Mouse (Mus musculus): ENCODE data around the gene Gm973.
"Not testable (repeated sequence)": the region's sequence is repeated elsewhere in the genome, so short reads cannot be mapped to it uniquely, and the experiment has no call there.

The Gm973 gene

DNA sequence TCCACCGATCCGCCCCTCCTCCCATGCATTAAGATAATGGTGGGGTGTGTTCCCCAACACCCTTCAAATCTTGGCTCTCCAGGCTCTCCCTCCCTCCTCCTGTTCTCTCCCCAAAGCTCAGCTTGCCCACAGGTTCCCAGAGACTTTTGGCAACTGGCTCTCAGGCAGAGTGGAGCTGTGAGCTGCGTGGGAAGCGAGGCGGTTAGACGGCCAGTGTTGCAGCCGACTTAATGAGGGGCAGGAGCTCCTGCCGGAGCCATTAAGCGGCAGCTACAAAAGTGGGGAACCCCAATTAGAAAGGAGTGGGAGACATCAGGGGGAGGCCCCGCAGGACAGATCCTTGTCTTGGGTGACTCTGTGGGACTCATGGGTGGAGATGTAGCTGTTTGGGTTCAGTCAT, 76.3 kb downstream of the Gm973 start:
- DNase-seq, result no peak

DNA sequence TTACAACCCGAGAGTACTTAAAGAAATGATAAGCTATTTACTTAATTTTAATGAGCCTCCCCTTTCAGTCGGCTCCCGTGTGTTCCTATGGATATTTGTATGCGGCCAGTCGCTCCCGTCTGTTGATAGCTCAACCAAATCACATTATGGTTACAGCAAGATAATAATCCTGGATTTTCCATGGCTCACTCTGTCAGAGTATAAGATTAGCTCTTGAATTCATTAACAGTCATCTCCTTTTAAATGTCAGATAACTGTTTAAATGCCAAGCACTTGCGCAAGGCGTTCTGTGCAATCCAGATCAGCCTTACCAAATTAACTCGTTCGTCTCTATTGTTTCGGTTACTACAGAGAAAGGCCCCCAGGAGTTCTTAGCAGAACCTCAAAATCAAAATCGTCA, 76.8 kb downstream of the Gm973 start:
- DNase-seq, result no peak

DNA sequence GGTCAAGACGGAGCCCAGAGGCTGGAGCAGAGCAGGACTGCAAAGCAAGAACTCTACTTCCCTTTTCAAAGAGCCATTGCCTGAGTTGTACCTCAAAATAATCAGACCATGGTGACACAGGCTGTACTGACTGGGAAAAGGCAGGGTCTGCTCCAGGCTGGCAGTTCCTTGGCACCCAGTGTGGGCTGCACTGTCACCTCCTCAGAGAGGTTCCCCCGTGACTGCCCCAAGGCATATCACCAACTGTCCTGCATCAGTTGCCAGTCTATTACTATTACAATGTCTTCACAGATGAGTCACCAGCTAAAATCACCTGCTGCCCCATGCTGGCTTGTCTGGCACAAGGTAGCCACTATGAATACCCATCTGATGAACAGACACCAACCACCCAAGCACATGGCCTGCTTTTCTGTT, 77.6 kb downstream of the Gm973 start:
- no peak for DNase-seq

DNA sequence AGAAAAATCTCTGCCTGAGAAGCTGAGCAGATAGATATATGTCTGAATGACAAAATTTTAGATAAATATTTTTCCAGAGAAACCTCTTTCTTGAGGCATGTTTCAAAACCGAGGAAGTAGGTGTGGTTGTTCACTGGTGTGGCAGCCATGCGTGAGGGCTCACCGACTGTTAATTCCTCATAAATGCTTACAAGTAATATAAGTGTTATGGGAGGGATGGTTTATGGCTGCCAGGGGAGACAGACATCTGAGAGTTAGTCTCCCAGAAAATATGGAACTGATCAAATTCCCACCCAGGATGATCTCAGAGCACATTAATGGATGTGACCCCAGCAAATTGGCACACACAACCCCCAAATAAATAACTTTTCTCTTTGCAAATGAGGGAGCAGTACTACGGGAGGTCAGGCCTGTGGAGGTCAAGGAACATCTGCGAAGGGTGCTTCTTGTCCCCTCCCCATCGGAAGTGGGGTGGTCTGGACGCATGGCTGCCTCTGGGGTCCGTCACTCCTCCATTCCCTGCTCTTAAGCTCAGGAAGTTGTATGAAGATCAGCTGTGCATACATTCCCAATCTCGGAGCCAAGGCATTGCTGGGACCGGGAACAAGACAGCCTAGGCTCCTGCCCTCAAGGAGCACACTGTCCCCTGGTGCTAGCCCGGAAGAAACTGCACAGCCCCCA, 78.7 kb downstream of the Gm973 start:
- no peak for DNase-seq

DNA sequence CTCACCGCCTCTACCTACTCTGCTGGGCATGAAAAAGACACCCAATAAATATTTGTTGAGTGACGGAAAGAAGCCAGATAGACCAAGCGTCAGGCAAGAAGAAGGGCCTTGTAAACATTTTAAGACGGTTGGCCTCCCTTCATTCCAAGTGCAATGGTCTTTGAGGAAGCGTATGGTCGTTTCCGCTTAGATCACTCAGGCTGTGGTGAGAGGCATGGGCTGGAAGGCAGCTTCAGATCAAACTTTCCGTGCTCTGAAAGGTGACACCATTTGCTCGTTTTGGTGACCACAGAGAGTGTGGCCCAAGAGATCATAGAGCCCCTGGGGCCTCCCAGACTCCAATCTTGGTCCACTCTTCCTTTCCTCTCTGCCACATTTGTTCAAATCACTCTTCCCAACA, 79.5 kb downstream of the Gm973 start:
- DNase-seq, result no peak

DNA sequence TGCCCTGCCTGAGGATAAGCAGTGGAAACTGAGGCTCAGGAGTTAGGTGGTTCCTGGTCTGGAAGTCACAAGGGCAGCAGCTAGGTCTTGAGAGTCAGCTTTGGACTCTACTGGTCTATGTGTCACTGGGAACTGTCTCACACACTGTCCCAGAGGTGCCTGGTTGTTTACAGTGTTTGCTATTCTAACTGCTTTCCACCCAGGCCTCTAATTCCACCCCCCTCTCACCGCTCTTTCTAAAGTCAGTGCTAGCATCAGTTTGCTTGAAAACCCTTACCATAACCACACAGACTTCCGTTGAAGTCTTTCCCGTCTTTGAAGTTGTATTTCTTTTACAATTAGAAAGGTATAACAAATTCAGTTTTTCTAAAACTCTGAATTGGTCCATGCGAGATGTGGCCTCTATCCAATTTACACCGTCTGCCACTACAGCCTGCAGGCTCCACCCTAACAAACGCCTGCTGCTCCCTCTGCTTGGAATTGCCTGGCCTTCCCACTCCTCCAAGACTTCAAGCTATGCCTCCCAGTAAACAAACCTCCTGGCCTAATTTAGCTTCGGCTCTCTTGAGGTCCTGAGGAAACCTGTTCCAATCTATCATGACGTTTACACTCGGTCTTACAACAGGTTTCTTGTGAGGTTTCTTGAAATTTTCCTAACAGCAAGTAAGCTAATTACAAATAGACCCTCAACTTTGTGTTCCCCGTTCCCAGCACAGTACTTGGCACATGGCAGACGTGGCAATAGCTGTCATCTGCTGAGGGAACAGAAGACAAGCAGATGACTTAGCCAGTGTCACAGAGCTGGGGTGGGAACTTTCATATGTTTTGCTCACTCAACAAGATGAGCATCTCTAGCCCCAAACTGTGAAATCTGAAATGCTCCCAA, 86.7 kb downstream of the Gm973 start:
- DNase-seq, result no peak

DNA sequence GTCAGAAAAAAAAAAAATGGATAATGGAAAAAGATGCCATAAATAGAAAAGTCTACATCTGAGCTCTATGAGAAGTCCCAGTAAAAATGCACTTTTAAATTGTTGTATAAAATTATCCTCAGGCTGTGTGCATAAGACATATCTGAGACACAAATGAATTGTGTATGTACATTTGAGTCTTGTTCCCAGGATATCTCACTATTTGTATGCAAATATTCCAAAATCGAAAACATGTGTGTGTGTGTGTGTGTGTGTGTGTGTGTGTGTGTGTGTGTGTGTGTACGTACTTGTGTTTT, 87.3 kb downstream of the Gm973 start:
- DNase-seq, result no peak

DNA sequence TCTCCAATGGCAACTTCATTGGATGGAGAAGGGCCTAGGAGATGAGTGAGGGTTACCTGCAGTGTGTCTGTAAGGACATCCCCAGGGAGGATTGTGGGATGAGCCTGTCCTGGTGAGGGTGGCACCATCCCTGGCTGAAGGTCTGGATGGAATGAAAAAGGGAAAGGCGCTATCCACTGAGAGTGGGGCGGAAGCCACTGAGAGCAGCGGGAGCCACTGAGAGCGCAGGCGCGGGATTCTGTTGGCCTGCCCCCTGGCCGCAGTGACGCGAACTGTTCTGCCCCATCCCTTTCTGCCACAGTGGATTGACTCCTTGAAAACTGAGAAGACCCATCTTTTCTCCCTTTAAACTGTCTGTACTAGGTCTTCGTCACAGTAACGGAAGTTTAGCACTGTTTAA, 87.8 kb downstream of the Gm973 start:
- DNase-seq, result no peak

DNA sequence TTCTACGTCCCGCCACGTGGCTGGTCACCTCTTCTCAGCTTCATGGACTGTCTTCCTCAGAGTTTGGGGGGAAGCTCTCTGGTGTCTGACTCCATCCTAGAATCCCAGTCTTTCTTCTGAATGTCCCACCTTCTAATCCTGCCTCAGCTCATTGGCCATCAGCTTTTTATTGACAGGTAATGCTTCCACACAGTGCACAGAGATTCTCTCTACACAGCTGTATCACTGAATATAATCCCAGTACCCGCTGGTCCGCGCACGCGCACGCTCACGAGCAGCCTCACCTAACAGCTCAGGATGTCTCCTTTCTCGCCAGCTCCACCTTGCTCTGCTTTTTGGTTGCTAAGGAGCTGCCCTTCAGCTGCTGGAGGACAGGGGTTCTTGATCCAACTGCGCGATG, 90.4 kb downstream of the Gm973 start:
- no peak for DNase-seq

DNA sequence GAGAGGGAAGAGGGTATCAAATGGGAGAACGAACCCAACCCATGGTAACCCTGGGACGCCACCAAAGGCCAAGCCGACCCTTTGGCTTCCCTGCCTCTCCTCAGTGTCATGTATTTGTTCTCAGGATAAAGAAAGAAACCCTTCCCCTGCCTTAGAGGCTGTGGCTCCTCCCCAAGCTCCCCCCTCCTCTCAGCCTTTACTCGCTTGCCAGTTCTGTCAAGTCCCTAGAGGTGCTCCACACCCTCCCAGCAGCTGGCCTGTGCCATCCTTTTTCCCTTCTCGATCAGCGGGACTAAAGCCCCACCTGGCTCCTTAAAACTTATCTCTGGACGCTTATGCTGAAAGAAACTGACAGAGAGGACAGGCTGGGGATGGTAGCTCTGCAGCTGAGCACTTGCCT, 91.0 kb downstream of the Gm973 start:
- peak in 1 of 2 experiments; percentile 0 for DNase-seq

DNA sequence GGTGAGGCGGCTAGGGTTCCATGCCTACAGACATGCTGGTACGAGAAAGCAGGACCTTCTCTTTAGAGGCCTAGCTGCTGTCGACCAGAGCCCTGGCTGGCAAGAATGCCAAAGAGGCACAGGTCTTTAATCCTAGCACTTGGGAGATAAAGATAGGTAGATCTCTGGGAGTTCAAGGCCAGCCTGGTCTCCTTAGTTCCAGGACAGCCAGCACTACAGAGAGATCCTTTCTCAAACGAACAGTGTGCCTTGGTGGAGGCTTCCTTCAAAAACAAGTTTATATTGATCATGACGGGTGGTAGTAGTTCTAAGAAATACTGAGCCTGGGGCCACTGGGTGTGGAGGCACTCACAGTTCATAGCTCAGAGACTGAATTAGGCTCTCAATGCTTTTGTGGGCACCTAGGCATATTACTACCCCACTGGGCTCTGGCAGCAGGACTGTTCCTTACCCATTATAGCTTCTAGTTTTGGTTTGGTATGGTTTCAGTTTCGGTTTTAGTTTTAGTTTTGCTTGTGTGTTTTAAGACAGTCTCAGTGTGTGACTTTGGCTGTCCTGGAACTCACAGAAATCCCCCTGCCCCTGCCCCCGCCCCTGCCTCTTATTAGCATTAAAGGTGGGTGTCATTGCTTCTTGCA, 92.2 kb downstream of the Gm973 start:
- DNase-seq, result no peak

DNA sequence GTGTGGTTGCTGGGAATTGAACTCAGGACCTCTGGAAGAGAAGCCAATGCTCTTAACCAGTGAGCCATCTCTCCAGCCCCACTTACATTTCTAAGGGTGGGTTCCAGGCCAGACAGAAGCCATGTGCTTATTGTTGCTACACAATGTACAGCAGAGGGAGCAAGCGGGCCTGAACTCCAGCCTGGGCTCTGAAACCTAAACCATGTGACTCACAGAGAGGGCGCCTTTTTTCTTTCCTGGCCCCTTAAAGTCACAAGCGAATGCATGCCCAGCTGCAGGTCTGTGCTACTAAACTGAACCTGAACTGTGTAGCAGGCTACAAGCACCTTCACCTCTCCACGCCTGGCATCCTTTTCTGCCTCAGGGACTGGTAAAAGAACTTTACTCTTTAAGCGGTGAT, 92.9 kb downstream of the Gm973 start:
- DNase-seq, result no peak

DNA sequence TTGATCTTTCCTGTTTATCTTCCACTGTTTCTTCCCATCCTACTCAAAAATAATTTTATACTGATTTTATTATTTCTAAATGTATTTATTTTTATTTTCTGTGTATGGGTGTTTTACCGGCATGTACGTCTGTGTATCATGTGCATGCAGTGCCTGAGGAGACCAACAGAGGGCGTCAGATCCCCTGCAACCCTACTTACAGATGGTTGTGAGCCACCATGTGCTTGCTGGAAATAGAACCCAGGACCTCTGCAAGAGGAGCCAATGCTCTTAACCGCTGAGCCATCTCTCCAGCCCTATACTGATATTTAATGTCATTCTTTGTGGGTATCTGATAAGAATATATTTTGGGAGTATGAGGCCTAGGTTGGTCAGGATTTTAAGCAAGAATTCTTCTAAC, 93.4 kb downstream of the Gm973 start:
- DNase-seq, result peak in 1 of 2 experiments; percentile 26

DNA sequence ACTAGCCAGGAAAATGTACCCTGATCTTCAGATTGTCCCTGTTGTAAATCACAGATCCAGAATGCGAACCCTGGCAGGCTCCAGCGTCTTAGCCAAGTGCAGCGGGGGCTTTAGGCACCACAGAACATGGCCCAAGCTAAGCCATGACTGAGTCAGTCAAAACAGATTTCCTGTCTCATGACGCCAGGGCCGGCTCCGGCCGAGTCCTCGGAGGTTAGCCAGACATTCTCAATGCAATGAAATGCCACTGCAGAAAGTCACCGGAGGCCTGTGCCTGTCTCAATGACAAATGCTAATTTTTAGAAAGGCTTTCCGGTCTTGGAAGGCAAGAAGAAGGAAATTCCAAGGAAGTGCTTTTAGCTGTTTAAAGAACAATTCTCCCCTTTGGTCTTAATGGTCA, 93.8 kb downstream of the Gm973 start:
- DNase-seq, result peak; percentile 71 to 83

DNA sequence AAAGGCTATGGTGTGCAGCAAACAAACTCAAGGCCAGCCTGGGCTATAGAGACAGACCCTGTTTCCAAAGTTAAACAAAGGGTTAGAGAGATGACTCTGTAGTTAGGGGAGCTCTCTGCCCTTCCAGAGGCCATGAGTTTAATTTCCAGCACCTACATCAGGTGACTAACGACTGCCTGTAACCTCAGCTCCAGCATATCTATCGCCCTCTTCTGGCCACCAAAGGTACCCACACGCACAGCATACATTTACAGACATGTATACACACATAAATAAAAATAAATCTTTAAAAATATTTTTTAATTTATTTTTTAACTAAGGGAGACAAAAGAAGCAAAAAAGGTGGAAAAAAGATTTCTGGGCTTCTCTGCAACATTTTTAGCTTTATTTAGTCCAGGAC, 94.9 kb downstream of the Gm973 start:
- no peak for DNase-seq

DNA sequence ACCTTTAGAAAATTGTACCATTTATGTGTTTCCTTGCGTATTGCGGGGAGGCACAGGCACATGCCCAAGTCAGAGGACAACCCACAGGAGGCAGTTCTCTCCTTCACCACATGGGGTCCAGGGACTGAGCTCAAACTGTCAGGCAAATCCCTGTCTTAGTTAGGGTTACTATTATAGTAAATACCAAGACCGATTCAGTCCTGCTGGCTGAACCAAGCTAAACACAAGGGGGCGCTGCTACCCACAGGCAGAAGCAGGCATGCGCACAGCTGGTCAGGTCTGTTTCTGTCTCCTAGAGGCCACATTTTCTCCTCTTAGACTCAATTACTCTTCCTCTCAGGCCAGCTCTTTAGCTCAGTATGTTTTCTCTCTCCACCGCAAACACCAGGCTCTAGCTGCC, 97.7 kb downstream of the Gm973 start:
- peak; percentile 63 to 70 for DNase-seq

DNA sequence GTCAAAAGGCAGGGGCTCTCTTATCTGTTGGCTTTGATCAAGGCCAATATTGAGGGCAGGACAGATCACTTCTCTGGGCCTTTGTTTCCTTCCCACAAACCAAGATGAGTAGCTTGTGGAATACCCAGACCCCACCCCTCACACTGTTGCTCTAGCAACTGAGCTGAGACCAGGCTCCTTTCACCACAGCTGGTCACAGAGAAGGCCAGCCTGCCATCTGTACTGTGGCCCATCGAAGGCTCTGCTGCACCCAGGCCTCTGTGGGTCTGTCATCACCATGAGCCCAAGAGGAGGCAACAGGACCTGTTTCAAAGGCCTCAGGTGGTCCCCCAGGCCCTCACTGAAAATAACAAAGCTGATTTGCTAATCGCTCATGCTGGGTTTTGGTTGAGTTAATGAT, 99.0 kb downstream of the Gm973 start:
- DNase-seq, result no peak

DNA sequence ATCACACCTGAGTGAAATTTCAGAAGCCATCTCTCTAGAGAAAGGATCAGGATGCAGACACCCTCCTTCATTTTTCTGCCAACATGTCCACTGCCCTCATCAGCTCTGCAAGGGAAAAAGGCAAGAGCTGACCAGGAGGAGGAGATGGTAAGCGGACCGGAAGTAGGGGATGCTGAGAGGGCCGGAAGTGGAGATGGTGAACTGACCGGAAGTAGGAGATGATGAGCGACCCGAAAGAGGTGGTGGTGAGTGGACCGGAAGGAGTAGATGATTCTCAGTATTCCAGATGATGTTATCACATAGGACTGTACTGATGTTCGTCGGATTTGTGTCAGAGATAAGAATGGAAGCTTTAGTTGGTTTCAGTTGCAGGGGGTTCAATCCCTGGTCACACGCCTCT, 103.1 kb downstream of the Gm973 start:
- DNase-seq, result no peak

DNA sequence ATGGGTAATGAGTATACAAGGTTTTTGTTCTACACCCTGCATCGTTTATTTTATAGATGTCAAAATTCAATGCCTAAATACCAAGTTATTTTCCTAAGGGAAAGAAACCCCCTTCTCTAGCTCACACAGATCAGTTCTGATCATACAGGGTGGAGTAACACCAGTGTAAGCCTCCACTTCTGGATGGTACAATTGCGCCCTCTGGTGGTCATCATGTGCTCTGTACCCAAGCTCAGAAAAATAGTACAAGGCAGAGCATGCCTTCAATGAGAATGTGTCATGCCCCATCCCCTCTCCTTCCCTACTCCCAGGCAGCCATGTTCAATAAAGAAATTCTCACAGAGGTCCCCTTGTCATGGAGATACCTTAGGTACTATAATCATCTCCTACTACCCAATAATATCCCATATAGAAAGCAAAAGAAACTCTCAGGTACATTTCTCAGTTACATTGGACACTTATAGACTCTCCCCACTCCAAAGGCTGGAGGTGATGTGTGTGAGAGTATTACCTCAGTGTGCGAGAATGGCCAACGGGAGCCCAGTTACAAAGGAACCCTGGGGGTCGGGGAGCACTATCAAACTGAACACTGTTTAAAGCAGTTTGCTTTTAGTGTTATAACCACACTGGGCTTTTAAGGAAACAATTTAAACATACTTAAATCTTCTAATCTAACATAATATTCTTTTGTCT, 107.4 kb downstream of the Gm973 start:
- DNase-seq, result peak; percentile 66 to 80

DNA sequence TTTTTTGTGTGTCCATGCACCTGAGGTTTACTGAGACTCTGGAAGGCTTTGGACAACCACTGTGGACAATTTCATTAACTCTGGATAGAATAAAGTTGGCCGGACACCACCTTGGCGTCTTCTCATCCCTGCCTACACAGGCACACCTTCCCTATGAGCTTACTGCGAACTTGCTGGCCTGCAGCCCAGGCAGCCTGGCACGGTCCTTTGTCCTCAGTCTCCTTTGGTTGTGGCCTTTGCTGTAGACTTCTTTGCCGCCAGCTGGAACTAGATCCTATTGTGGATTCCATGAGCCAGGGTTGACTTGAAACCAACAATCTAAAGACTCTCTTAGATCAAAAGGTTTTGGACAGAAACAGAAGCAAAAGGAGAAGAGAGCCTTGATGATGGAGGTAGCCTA, 109.3 kb downstream of the Gm973 start:
- peak in 1 of 2 experiments; percentile 10 for DNase-seq

DNA sequence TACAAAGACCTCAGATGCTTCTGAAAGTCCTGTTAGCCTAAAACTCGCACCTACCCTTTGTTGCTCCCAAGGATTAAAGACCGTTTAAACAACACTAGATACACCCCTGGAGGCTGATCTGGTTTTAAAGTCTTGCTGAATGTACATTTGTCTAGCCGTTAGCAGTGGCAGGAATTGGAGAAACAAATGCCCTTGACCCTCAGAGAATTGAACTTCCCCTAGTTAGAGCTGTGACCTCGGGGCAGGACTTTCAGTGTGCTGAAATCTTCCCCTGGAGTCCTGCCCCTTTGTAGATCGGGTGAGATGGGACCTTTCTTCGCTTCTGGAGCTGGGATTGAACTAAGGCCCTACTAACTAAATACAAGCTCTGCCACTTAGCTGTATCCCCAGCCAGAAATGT, 113.1 kb downstream of the Gm973 start:
- no peak for DNase-seq

DNA sequence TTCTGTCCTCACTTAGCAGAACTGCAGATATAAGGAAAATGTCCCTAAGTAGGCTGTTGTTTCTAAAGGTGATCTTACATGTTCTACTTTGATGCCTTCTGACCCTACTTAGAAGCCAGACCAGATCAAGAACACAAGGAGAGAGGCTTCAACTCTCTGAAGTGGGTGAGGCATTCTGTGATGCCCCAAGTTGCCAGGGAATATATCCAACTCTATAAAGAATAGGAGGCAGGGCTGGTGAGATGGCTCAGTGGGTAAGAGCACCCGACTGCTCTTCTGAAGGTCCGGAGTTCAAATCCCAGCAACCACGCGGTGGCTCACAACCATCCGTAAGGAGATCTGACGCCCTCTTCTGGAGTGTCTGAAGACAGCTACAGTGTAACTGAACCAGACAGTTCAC, 114.3 kb downstream of the Gm973 start:
- DNase-seq, result not testable (repeated sequence)

DNA sequence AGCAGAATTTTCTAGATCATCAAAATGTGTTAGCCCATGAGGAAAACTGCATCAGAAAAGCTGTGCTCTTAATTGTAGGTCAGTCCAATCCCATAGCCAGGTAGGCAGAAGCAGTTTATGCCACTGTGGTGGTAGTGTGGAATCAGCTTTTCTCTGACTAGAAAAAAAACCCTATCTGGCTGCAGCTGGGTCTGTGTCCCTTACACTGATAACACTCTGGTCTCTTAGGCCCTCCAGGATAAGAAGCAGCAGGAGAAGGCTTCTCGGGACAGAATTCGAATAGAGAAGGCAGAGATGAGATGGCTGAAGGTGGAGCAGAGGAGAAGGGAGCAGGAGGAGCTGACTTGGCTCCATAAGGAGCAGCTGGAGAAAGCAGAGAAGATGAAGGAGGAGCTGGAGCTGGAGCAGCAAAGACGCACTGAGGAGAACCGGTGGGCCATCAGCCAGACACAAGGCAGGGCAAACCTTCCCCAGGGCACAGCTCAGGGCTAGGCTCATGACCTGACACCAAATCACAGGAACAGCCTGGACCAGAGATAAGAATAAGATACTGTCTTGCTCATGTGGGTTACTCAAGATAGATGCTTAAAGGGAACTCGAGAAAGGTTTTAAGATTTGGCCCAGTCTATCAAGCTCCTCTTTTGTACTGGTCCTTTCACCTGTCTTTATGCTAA, 116.1 kb downstream of the Gm973 start:
- DNase-seq, result no peak

Data from kidney, postnatal 25 days (tissue).